Mouse (Mus musculus) ovary, adult 18-20 months (tissue): Measurements from ENCODE around the gene Zfp442.
"Not testable (repeated sequence)": the region's sequence is repeated elsewhere in the genome, so short reads cannot be mapped to it uniquely, and the experiment has no call there.

Source experiments
- DNase-seq: peaks from one replicate; pipeline ENCODE4 v3.0.0; 2022; ENCODE audit warnings: low spot score, mixed read lengths

The Zfp442 gene

DNA sequence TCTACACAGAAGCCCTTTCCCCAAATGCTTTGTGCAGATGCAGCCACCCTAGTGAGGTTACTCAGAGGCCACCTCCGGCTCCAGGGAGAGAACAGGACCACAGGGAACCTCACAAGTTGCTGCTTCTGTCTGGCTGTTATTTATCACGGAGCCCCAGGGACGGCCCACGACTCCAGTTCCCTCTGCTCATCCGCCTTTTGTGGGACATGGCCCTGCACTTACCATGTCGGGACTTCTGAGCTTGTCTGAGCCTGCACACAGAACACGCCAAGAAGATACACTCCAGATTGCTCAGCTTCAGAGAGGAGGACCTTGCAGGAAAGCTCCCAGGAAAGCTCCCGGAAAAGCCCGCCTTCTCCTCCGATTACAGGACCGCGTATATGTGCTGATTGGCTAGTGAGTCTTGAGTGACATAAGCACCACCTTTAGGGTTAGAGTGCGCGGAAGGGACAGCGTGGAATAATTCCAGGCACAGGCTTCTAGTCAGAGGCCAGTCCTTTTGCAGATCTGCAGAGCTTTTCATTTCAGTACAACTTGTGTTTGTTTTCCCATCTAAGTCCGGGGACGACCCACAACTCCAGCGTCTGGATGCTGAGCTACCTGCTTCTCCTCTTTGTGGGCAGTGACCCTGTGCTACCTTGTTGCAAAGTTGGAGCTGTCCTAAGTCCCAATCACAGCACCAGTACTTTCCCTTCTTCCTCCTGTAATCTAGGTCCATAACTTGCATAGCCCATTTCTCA, at the start of gene Zfp442:
Gene Zfp442 (minus strand): TSS at position 307 of the 740 bp plus-strand sequence.
- peak; percentile 65 for DNase-seq

DNA sequence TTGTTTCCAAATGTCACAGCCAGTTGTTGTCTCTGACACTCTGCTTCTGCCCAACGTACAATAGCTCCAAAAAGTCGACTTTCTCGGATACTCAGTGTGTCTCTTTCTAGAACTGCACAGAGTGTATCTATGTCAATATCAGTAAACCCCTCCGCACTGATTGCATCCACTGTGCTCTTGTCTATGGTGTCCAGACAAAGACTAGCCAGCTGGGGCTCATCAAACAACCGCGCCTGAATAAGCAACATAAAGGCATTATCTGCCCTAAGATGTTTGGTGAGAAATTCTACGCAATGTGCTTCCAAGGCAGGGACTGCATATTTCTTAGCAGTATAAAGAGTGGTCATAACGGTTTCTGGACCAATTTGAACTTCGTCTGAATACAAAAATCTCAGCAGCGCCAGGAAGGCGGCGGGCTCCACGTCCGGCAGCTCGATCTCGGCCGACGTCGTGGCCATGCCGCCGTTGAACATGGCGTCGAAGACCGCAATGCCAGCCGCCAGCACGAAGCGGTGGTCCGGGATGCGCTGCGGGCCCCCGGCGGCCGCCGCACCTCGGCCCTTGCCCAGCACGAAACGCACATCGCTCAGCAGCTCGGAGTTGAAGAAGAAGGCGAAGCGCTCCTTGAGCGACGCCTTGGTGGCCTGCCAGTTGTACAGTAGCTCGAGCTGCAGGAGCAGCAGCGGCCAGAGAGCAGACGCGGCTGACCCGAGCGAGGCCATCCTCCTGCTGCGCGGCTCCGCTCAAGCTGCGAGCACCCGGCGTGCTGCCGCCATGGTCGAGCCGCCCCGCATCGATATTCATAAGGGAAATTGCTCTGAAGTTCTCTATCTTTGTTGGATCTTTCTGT, 49.1 kb upstream of the Zfp442 start:
- not testable (repeated sequence) for DNase-seq

DNA sequence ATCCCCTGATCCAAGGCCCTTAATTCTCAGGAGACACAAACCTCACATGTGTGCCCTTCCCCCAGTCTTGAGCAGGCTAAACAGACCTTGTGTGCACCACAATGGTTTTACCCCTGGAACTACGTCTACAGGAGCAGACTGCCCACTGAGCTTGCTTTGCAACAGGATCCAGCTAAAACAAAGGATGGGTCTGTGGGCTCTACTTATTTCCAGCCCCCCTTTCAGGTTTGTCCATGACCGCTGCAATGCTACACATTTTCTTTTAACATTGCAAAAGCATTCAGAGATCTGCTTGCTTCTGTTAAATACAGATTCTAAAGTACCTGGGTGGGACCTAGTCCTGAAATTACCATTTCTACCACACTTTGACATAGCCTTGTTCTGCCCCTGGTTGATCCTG, 41.7 kb upstream of the Zfp442 start:
- DNase-seq, result no peak

DNA sequence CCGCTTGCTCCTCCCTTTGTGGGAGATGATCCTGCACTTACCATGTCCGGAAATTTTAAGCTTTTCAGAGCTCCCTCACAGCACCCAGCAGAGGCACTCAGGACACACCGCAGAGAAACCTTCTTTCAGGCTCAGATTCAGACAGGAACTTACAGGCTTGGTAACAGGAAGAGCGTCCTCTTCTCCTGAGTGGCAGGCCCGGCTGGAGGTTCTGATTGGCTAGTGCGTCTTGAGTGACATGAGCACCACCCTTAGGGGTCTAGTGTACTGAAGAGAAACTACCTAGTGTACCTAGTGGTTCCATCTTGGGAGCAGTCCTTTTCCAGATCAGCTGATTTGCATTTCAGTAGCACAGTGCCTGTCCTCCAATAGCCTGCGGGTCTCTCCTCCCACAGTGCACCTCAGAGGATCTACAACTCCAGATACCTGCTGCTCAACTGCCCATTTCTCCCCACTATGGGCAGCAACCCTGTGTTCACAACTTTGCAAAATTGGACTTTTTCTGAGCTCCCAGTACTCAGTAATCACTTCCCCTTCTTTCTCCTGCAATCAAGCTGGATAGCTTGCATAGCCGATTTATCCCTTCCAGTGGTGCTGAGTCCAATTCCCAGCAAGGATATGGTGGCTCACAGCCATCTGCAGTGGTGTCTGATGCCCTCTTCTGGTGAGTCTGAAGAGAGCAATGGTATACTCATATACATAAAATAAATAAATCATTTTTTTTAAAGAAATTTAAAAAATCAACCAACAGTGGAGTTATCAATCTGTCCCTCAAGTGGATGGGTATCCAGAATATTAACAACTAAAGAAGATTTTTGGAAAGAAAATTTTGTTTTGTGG, 33.9 kb upstream of the Zfp442 start, which contains the start of gene Zfp345:
Gene Zfp345 (minus strand): TSS at position 153 of the 840 bp plus-strand sequence.
- peak; percentile 8 for DNase-seq

DNA sequence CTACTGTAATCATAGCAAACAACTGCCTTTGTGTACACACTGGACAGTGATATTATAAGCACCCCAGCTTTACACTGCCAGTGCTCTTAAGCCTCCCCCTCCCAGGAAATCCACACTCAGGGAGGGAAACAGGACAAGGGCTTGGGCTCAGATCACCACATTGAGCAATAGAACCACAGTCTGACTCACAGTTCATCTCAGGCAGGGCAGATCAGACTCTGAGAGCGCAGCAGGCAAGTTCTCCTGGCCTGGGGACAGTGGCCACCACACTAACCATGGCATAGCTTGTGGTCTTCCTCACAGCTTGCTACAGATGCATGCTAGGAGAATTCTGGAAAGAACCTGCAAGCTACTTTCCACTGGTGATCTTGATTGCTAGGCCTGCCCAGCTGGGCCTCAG, 12.2 kb downstream of the Zfp442 start:
- DNase-seq, result not testable (repeated sequence)

DNA sequence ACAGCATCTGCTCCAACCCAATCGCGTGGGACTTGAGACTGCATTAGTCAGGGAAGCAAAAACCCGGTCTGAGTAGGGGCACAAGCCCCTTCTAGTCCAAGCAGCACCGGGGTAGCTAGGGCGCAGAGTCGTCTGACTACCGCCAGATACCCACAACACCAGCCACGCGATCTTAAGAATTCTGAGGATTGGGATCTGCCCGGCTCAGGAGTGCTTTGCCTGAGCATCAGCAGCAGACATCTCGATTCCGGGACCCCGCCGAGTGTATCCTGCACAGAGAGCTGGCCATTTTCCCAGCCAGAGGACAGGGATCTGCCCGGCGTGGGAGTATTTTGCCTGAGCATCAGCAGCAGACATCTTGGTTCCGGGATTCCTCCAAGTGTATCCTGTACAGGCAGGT, 39.1 kb downstream of the Zfp442 start:
- not testable (repeated sequence) for DNase-seq

DNA sequence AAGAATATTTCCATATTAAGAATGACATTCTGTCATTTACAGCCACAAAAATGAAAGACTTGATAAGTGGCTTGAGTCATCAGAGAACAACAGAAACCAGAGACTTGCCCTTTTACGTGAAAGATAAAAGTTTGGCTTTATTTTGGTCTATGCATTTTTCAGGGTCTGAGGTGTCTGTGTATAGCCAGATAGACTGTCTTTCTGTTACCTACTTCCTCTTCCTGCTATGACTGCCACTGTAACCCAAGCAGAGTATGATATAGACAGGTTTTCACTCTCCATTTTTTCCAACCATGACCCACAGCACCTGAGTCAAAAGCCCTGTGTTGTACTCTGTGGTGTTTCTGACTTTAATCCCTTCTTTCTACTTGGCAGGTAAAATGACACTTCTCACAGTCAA, 61.1 kb downstream of the Zfp442 start:
- no peak for DNase-seq

DNA sequence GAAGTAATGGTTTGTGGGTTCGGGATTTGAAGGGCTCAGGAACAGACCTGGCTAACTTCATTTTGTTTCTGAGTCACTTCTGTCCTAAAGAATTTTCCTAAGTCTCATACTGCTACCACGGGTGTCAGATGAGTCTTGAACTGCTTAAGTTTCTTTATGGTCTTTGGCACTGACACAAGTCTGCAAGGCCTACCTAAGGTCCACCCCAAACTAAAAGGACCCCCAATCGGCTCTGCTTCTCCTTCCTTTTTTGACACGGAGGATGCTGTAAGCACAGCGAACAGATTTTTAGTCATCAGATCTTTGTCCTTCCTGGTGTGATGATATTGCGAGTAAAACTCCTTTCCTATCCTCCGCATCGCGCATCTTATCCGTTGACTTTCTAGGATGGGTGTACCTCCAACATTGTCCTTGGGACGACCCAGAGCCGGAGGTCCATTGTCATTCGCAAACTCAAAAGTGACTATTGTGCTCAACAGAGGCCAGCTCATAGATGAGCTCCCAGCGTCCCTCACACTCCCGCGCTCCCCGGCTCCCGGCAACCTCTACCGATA, 65.7 kb downstream of the Zfp442 start:
- DNase-seq, result not testable (repeated sequence)

DNA sequence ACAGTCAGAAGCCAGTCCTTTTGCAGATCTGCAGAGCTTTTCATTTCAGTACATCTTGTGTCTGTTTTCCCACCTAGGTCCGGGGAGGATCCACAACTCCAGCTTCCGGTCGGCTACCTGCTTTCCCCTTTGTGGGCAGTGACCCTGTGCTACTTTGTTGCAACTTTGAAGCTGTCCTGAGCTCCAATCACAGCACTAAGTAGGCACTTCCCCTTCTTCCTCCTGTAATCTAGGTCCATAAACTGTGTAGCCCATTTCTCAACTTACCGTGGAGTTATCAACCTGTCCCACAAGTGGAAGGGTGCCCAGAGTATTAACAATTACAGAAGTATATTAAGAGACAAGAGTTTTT, 88.4 kb downstream of the Zfp442 start:
- no peak for DNase-seq

DNA sequence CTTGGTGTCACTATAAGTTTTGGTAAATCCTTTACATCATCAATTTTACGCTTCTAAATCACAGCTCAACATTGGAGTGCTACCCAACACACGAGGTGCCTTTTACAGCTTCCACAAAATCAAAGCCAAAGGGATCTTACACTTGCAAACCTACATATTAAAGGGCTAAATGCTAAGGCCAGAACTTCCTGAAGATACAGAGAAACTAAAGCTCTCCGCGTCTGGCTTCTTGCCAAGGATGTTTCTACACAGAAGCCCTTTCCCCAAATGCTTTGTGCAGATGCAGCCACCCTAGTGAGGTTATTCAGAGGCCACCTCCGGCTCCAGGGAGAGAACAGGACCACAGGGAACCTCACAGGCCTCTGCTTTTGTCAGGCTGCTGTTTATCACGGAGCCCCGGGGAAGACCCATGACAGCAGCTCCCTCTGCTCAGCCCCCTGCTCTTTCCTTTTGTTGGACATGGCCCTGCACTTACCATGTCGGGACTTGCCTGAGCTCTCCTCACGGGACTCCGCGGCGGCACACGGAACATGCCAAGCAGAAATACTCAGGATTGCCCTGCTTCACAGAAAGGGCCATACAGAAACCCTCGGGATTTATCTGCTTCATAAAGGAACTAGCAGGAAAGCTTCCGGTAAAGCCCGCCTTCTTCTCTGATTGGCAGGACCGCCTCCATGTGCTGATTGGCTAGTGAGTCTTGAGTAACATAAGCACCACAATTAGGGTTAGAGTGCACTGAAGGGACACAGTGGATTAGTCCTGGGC, 89.0 kb downstream of the Zfp442 start, which contains the start of gene 3300002I08Rik:
Gene 3300002I08Rik (minus strand): TSS at position 653 of the 765 bp plus-strand sequence.
- peak; percentile 81 for DNase-seq
